Mouse (Mus musculus) cerebellum, adult 9-11 months (tissue): ENCODE measurements around the gene 1700021F05Rik.
"Not testable (repeated sequence)": the region's sequence is repeated elsewhere in the genome, so short reads cannot be mapped to it uniquely, and the experiment has no call there.

Experiments used
- DNase-seq: peaks from one replicate; pipeline ENCODE4 v3.0.0; 2022

The 1700021F05Rik gene

DNA sequence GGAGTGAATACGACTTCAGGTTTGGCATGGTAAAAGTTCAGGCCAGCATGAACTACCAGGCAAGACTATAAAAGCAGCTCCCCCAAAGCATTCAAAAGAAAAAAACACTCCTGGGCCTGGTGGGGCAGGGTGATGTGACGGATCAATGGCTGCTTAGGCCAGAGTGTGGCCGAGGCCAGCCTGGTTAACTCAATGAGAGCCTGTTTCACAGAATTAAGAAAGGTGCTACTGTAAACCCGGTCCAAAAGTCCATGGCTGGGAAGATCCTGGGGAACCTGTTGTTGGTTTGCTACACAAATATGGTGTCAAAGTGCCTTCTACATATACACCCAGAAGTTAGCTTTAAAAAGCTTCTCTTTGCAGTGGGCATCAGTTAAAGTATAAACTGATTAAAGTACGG, 2.0 kb downstream of the 1700021F05Rik start:
- no peak for DNase-seq

DNA sequence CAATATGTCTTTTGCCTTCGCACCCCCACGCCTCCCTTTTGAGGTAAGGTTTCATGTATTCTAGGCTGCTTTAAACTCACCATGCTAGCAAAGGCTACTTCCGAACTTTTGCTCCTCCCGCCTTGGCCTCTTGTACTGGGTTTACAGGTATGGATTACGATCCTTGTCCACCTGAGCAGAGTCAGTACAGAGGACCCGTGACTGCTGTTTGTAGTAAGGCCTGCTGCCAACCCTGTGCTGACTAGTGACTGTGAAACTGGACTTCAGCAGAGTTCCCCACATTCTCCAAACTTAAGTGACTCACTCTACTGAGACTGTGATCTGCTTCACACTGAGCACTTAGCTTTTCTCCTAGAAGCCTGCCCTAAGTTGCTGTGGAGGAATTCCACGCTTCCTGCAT, 3.1 kb downstream of the 1700021F05Rik start:
- DNase-seq = no peak

DNA sequence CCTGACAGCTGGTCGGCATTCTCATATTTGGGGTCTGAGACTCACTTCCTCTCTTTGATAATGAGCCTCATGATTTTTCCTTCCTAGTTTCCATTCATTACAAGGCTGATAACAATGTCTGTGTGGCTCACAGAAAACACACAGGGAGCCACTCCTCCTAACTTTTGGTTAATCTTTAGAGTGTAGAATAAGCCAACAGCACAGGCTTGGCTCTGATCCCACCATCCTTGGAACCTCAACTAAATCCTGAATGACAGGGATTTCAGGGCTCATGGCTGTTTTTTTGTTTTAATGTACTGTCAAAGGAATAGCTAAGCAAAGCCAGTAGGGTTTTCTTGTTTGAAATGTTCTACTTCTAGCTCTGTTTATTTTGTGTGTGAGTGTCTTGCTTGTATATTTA, 6.4 kb downstream of the 1700021F05Rik start:
- DNase-seq = no peak

DNA sequence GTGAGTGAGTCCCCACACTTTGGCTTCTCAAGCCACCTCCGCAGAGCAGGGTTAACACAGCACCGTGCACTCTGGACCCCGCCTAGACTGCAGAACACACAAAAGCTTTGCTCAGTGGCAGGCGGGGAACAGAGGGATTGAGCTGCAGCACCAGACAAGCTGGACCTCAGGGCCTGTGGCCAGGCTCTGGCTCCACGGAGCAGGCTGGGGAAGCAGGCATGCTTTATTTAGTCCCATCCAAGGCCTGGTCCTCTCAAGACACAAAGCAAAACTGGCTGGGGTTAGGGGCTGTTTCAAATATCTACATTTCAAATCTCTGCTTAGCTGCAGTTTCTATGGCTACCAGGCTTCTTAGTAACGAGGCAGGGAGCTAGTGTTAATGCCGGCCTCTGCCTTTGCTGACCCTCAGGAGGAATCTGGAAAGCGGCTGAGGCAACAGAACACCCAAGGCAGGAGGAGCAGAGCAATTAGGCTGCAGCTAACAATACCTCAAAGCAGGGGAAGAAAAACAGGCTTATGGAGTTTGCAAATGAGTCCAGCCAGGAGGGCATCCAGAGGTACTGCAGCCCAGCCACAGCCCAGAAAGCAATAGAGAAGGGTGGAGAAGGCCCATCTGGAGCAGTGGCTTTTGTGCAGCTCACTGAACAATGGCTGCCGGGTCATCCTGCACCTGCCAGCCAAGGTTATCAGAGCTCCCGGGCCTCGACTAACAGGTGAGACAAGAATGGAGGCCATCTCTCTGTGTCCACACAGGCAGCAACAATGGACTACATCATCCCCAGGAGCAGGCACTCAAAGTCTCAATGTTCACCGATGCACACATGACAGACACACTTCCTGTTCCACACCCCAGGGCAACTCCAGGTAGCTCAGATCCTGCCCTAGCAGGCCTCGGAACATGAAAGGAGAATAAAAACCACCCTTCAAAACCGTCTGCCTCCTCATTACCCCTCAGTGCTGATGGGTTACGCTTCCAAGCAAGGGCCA, 13.2 kb downstream of the 1700021F05Rik start:
- peak; percentile 24 for DNase-seq

GRCm38 (mm10) chr10:43523931-43524330, 16.9 kb downstream of the 1700021F05Rik start, which contains the start of gene Gm9803:
Gene Gm9803 (plus strand): TSS chr10:43524084.
- DNase-seq = not testable (repeated sequence)

DNA sequence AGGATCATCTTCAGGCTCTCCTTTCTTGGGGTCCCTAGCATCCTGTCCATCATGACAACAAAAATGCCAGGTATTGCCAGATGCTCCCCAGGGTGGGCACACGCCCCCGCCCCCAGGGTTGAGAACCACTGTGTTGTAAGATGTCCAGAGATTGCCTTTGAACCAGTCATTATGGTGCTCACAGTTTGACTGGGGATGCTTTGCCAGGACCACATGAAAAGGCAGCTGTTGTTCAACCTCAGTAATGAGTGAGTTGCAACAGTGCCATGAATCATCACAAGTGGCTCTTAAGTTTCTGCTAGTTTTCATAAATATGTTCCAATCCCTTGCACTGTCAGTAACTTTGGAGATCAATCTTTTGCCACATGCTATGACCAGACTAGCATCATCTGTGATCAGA, 20.8 kb downstream of the 1700021F05Rik start:
- no peak for DNase-seq

- DNase-seq = no peak
Measured at GRCm38 (mm10) chr10:43518368-43518767, 22.4 kb downstream of the 1700021F05Rik start.

GRCm38 (mm10) chr10:43517836-43518235, 23.0 kb downstream of the 1700021F05Rik start:
- DNase-seq = no peak

DNA sequence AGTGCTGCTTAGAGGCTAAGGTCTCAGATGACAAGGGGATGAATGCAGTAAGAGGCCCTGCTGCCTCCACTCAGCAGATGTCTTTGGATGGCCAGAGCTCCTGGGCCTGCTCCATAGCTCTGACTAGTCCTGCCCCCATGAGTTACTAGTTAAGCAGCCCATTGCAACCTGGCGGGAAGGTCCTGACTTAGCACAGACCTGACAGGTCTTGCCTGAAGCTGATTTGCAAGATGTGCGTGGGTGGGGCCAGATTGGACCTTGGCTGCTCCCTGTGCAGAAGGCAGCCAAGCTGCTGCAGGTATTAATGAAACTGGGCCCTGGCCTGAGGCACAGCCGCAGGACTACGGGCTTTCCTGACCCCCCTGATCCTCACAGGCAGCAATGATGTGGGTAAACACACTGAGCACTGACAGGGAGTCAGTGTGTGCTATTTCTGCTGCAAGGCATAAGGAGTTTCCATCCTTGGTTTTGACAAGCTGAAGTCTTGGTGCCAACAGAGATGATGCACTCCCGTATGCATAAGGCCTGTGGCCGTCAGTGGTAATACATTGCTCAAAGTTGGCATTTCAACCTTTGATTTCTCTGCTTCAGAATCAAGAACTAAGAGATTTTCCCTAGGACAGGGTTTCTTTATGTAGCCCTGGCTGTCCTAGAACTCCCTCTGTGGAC, 23.7 kb downstream of the 1700021F05Rik start:
- no peak for DNase-seq

DNA sequence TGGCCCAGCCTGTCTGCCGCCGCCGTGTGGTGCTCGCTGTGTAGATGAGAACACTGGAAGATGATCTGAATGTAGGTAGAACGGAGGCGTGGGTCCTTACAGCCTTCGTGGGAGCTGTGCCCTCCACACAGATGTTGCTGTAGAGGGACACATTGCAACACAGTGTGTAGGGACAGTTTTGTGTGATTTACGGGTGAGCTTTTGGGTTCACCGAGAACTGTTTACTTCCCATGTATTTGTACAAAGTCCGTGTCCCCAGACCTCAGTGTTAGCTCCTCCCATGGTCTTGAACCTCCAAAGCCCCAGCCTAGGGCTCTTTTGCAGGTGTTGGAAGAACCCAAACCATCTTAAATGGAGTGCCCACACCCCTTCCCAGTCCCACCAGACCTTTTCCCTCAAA, 27.8 kb downstream of the 1700021F05Rik start:
- no peak for DNase-seq

DNA sequence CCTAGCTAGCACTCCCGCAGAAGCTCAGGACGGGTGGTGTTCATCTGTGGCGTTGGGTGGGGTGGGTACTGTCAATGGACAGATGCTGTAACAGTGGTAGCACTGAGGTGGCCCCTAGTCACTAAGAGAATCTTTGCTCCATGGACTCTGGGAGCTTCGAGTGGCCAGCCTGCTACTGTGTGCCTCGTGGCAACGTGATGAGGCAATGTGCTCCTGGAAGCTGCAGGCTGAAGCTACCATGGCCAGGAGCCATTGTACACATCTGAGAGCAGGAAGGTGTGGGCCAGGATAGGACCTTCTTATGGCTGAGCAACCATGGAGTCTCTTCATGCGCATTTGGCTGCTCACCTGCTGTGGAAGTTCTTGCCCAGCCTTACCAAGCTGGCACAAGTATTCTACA, 31.6 kb downstream of the 1700021F05Rik start:
- DNase-seq = no peak

- DNase-seq = no peak
Measured at GRCm38 (mm10) chr10:43507051-43507450, 33.7 kb downstream of the 1700021F05Rik start.

DNA sequence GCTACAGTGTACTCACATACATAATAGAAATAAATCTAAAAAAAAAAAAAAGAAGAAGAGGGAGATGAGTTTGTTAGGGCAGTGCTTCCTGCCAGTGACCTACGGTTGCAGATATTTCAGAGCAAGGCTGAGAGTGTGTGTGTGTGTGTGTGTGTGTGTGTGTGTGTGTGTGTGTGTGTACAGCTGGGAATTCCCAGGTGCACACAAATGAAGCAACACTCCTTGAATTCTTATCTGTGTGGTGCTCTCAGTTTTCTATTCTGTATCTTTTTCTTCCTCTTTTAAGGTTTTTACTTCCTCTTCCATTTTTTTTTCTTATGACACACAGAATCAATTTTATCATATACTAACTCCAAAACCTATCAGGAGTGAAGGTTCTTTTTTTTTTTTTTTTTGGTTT, 36.5 kb downstream of the 1700021F05Rik start:
- no peak for DNase-seq

GRCm38 (mm10) chr10:43502599-43502998, 38.2 kb downstream of the 1700021F05Rik start:
- peak; percentile 69 for DNase-seq

- no peak for DNase-seq
Measured at GRCm38 (mm10) chr10:43490846-43491245, 49.9 kb downstream of the 1700021F05Rik start.

DNA sequence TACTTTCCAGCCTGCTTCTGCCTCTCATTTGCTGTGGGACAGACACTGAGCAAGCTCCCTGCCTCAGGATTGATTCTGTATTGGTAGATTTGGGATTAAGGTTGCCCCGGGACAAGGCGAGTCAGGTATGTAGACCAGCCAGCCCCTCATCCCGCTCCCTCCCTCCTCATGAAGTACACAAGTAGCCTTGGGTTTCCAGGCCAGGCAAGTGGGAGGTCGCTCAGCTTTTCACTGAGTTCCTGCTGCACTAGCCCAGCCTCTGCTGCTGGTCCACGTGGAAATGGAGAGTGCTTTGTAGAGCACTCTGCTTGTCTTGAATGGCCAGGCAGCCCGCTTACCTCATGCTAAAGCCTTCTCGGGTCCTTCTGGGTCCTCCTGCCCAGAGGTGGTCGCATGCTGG, 50.8 kb downstream of the 1700021F05Rik start:
- no peak for DNase-seq

DNA sequence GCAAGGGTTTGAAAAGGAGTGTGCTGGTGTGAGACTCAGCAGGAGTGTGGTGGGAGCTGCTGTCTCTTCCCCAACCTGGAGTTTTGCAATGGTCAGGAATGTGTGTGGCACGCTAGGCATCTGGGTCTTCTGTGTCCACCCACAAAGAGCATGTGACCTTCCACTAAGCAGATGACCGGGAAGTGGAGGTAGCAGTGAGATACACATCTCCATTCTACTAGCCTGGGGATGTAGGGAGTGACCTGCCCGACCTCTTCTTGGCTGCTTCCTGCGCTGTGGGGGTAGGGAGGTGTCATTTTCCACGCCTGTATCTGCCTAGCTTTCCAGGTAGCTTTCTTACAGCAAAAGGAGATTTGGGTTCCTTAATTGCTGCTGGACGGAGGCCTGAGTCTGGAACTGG, 51.2 kb downstream of the 1700021F05Rik start:
- no peak for DNase-seq

DNA sequence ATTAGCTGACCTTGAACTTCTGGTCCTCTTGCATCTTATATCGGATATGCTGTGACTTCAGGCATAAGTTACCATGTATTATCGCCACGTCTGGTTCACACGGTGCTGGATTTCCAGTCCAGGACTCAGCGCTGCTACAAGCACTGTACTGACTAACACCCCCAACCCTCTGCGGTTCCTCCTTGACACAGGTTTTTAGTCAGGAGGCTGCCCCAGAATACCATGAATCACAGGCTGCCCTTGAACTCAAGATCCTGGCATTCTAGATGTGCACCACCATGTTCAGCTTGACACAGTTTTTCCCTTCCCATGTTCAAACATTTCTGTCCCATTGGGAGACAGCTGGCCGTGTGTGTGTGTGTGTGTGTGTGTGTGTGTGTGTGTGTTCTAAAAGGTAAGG, 51.7 kb downstream of the 1700021F05Rik start:
- no peak for DNase-seq

- no peak for DNase-seq
Measured at GRCm38 (mm10) chr10:43488258-43488657, 52.5 kb downstream of the 1700021F05Rik start.

GRCm38 (mm10) chr10:43487441-43488010, 53.3 kb downstream of the 1700021F05Rik start:
- no peak for DNase-seq

DNA sequence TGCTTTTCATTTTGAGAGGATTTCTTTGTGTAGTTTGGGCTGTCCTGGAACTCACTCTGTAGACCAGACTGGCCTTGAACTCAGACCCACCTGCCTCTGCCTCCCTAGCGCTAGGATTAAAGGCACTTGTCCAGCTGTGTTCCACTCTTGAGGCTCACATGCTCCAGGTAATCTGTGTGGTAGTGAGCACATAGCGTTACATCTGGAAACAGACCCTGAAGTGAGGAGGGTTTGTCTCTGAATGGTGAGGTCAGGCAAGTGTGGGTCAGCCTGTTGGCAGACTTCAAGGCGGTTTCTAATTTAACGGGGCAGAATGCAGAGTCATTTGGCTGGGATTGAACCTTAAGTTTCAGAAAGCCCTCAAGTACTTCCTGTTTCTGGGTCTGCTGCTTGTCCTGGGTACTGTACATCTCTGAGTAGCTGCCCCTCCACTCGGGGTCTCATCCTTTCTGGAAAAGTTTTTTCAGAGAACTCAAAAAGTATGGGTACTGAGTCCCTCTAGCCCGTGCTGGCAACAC, 55.0 kb downstream of the 1700021F05Rik start:
- no peak for DNase-seq

DNA sequence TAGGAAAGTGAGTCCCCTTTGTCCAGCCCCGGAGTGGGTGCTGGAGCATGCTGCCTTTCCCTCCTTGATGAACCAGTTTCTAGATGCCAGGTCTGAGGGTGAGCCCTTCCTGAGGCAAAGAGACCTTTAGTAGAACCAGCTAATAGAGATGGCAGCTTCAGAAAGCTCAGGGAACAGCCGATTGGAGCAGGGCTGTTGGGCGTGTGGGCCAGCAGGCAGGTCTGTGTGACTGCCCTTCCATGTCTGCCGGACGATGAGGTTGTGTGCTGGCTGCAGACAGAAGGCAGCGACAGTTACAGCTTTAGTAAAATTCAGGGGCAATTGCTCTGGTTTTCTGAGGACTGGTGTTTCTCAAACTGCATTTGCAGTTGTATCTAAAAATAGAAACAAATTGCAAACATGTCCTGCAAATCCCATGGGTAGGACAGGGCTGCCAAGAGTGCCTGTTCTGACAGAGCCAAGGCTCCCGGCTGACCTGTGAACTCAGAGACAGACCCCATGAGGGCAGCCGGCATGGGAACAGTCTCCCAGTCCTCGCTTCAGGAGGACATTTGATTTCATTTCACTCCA, 57.3 kb downstream of the 1700021F05Rik start:
- no peak for DNase-seq

GRCm38 (mm10) chr10:43482021-43482420, 58.8 kb downstream of the 1700021F05Rik start:
- no peak for DNase-seq
